Mouse (Mus musculus) limb, embryonic 12.5 days (tissue): Measurements from ENCODE around the gene Ttyh3. TPM values are rescaled to one million over a fixed set of nuclear protein-coding genes. Genes with fewer than 3 reads are reported as not detected.

ENCODE experiments used
- ATAC-seq: fragments of 200-750 bp; cut with Nextera tagmentation; 2 replicates; pipeline ENCODE4 v1.8.0; 2017; ENCODE audit warnings: low read depth, moderate TSS enrichment; ENCODE audit not compliant: insufficient number of reproducible peaks, insufficient read depth, low FRiP score, low TSS enrichment
- H3K27ac ChIP-seq: fragments of 300-500 bp; sonication (generic); 2 replicates; pipeline ENCODE4 v1.5.1; 2016; ENCODE audit warnings: mild to moderate bottlenecking, moderate library complexity
- H3K27me3 ChIP-seq: fragments of 300-500 bp; sonication (generic); 2 replicates; pipeline ENCODE4 v1.6.1; 2016; ENCODE audit warnings: mild to moderate bottlenecking, moderate library complexity
- H3K36me3 ChIP-seq: fragments of 300-500 bp; sonication (generic); 2 replicates; pipeline ENCODE4 v1.6.1; 2016; ENCODE audit warnings: mild to moderate bottlenecking, moderate library complexity
- H3K4me1 ChIP-seq: fragments of 300-500 bp; sonication (generic); replicated peaks from 2 replicates; pipeline ENCODE4 v1.6.1; 2016
- H3K4me2 ChIP-seq: fragments of 300-500 bp; sonication (generic); 2 replicates; pipeline ENCODE4 v1.6.1; 2016; ENCODE audit warnings: mild to moderate bottlenecking, moderate library complexity
- H3K4me3 ChIP-seq: fragments of 300-500 bp; sonication (generic); replicated peaks from 2 replicates; pipeline ENCODE4 v1.5.1; 2016; ENCODE audit warnings: mild to moderate bottlenecking
- H3K9ac ChIP-seq: fragments of 300-500 bp; sonication (generic); replicated peaks from 2 replicates; pipeline ENCODE4 v1.6.1; 2016; ENCODE audit warnings: mild to moderate bottlenecking, moderate library complexity
- H3K9me3 ChIP-seq: fragments of 300-500 bp; sonication (generic); 2 replicates; pipeline ENCODE4 v1.6.1; 2016; ENCODE audit warnings: mild to moderate bottlenecking, moderate library complexity
- WGBS: fragments of 180-500 bp; shearing (Covaris S2); methylation state at CpG from one replicate; pipeline ENCODE4 v1.1.7; 2016; 5-methylcytosine and 5-hydroxymethylcytosine counted together
- polyA plus RNA-seq: library from polyadenylated mRNA; unstranded; fragments of >200 nt; fragmentation: Nextera tagmentation; extraction: Ambion mirVana; gene quantifications from 2 replicates; pipeline ENCODE4 v1.2.1, GENCODE M21; 2016

The Ttyh3 gene
- polyA plus RNA-seq, 1 experiment from 2014 or later = 48.8 TPM

DNA sequence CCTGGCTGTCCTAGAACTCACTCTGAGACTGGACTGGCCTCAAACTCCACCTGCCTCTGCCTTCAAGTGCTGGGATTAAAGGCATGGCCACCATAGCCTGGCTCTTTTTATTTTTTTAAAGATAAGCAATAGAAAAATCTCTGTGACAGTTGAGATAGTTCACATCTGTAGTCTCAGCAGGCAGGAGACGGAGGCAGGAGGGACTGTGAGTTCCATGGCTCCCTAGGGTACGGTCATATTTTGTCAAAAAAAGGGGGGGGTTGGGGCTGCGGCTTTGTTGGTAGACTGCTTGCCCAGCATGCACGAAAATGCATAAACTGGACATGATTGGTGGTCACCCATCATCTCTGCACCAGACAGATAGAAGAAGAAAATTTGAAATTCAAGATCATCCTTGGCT lies 77.6 kb downstream of the Ttyh3 start:
- 83% methylated on average over 4 of the region's 4 CpGs for WGBS
- Histone ChIP-seq H3K9me3 (no peaks in the 10 kb centered on the region), H3K4me2 (no peak overlapping the region), H3K27ac (no peak overlapping the region), H3K9ac (no peak overlapping the region), H3K4me1 (peaks cover 17% of the 10 kb centered on the region; the same call in 1 of the 2 replicates), H3K4me3 (no peak overlapping the region), H3K27me3 (no peaks in the 10 kb centered on the region; the same call in 1 of the 2 replicates), H3K36me3 (no peaks in the 10 kb centered on the region)
- no peak for ATAC-seq

Other genes starting within 250 kb of the Ttyh3 start
- gene Eif3b, start 229.7 kb downstream of the Ttyh3 start, polyA plus RNA-seq = 187 and 189 TPM in 2 replicates
- gene Gm4869, start 203.4 kb downstream of the Ttyh3 start, polyA plus RNA-seq = not detected in 2 replicates
- 14.4 and 17.0 TPM in 2 replicates for gene Chst12, start 143.5 kb downstream of the Ttyh3 start, polyA plus RNA-seq
- 0.36 TPM in 1 of 2 replicates, not detected in the other for gene Grifin, start 84.0 kb downstream of the Ttyh3 start, polyA plus RNA-seq
- gene Lfng, start 41.7 kb downstream of the Ttyh3 start, polyA plus RNA-seq = 10.3 and 10.8 TPM in 2 replicates
- gene Iqce, start 53.3 kb upstream of the Ttyh3 start, polyA plus RNA-seq = 26.0 and 28.8 TPM in 2 replicates
- 22.4 and 23.5 TPM in 2 replicates for gene Brat1, start 56.0 kb upstream of the Ttyh3 start, polyA plus RNA-seq
- 0.89 and 0.93 TPM in 2 replicates for gene Amz1, start 75.1 kb upstream of the Ttyh3 start, polyA plus RNA-seq
- gene Gna12, start 181.4 kb upstream of the Ttyh3 start, polyA plus RNA-seq = 18.5 and 49.7 TPM in 2 replicates